Mouse (Mus musculus) cerebellum, adult (tissue): ENCODE measurements around the gene Fam196a.

ENCODE experiments used
- ATAC-seq: cut with Nextera tagmentation; 2 replicates; pipeline ENCODE4 v1.9.2; 2017; ENCODE audit warnings: mild to moderate bottlenecking, moderate library complexity, mixed read lengths; ENCODE audit not compliant: insufficient number of reproducible peaks, low FRiP score, low TSS enrichment

Fam196a gene

DNA sequence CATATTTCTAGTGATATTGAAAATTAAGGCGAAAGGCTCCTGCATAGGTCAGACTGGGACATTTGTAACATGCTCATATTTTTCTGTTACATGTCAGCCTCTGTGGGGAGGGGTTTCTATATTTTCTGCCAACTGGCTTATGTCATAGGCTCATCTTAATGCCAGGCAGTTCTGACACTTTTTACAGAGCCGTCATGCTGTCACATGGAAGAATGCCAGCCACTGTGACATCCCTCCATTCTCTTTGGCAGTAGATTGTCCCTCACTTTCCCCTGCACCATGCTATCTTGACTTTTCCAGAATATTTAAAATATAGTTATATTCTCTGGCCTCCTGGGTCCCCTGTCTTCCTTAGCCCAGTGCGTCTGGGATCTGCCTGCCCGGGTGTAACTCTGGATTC, 95.5 kb downstream of the Fam196a start:
- ATAC-seq: no peak

DNA sequence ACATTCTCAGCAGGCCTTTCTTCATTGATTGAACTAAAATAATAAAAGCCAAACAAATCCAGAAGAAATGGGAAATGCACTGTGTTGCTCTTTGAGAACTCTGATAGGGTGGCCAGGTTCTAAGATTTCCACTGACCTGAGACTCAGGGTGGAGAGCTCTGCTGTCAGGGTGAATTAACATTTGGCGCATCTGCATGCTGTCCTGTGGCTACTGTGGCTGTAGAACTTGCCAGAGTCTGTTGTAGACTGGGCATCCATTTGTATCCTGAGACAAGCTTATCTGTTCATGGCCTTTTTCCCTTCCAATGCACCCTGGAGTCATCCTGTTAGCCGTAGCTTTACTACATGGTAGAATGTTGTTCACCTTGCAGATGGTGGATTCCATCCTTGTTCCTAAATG, 98.2 kb downstream of the Fam196a start:
- no peak for ATAC-seq
